Mouse (Mus musculus): Measurements from ENCODE around the gene Apol9a.
A peak's percentile ranks its signal among the peaks of the same experiment; 100 is the strongest.

Gene Apol9a

DNA sequence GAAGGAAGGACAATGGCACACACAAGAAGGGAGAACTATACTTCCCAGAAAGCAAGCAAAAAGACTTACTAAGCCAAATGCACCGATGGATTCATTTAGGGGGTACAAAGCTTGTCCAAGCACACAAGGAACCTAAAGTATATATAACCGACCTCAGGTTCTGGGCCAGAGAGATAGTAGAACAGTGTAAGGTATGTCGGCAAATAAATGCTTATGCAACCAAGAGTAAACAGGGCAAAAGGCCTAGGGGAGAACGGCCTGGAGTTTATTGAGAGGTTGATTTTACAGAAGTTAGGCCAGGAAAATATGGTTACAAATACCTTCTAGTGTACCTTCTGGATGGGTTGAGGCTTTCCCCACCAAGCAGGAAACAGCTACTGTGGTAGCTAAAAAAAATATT, 33.5 kb downstream of the Apol9a start:
- no peak for DNase-seq (ENCODE audit: low read depth, low spot score)

DNA sequence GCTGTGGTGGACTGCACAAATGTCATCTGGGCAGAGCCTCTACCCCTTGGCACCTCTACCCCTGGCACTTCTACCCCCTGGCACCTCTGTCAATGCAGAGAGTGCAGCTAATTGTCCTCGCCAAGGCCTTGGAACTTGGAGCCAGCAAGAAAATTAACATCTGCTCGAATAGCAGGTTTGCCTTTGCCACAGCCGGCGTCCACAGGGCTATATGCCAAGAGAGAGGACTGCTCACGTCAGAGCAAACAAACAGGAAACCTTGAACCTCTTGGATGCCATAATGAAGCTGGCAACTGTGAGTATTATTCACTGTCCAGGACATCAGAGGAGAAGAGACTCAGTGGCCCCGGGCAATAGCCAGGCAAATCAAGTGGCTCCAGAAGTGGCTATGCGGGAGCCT, 34.0 kb downstream of the Apol9a start:
- no peak for DNase-seq (ENCODE audit: low read depth, low spot score)

DNA sequence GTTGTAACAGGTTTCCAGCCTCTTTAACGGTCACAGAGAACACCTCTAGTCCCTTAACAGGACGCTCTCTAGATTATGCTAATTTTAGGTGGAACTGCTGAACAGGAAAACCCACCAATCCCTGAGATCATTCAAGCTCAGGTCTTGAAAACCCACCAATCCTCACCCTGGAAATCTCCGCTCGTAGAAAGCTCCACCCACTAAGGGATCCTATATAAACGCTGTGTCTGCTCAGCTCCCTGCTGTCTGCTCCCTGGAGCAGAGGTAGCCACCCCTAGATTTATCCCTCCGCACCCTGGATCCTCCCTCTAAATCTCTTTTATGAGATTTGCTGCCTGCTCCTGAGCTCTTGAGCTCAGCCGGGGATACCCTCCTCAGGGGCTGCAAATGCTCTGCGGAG, 40.3 kb downstream of the Apol9a start:
- DNase-seq (ENCODE audit: low read depth, low spot score), result no peak

DNA sequence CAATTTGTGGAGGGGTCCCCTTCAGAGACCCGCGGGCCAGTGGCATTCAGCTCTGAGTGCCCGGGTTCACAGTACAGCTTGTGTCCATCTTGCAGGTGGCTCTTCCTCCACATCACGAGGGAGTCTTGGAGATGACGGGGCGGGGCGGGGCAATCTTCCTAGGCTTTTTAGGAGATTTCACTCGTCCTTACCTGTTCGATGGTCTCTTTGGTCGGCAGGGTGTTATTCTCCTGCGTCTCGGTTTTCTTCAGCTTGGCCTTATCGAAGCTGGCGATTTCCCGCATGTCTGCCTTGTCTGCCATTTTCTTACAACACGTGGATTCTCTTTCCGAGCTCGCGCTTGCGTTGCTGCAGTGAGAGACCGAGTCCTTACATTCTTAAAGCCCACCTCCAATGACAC, 41.0 kb downstream of the Apol9a start:
- no peak for DNase-seq (ENCODE audit: low read depth, low spot score)

DNA sequence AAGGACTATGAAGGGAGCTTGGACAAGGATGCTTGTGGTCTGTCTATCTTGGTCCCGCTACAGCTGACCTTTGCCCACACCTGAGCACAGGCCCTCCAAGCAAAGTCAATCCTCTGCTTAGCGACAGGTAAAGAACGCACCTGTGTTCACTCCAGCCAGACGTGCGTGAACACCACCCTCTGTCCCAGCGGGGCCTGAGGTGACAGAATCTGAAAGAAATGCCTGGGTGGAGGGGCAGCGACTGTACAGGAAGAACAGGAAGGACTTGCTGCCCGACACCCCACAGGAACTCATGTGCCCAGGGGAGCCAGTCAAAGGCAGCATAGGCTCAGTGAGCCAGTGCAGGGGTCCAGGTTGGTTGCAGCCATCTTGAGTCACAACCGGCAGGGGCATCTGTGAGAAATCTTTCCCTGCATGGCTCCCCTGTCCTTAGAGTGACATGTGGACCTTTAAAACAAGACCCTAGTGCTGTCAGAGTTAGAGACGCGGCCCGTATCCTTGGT, 42.1 kb downstream of the Apol9a start:
- DNase-seq (ENCODE audit: low read depth, low spot score), result no peak

DNA sequence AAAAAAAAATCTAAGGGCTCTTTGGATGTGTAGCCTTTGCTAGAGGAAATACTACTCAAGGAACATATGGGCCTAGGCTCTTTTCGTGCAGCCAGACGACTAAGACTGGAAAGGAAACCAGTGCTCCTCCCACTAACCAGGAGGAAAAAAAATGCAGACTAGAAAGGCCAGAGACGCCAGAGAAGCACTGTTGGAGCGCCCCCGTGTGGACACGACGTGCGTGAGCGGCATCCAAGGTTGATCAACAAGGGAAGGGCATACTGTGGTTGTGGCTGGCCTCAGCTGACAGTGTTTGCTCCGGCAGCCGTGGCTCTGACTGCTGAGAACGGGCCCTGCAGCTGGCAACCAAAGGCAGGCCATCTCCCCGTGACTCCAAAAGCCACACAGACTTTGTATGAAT, 42.8 kb downstream of the Apol9a start:
- DNase-seq (ENCODE audit: low read depth, low spot score), result peak; percentile 86

DNA sequence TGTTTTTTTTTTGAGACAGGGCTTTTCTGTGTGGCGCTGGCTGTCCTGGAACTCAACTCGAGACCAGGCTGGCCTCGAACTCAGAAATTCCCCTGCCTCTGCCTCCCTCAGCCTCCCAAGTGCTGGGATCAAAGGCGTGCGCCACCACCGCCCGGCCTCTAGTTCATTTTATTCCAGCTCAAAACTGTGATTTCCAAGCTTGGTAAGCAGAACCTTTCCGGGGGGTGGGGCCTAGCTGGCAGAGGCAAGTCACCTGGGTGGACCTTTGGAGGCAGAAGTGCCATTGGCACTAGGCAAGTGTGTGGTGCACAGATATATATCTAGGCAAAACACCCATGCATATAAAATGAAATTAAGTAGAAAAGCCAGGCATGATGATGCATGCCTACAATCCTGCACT, 43.4 kb downstream of the Apol9a start:
- no peak for DNase-seq (ENCODE audit: low read depth, low spot score)

DNA sequence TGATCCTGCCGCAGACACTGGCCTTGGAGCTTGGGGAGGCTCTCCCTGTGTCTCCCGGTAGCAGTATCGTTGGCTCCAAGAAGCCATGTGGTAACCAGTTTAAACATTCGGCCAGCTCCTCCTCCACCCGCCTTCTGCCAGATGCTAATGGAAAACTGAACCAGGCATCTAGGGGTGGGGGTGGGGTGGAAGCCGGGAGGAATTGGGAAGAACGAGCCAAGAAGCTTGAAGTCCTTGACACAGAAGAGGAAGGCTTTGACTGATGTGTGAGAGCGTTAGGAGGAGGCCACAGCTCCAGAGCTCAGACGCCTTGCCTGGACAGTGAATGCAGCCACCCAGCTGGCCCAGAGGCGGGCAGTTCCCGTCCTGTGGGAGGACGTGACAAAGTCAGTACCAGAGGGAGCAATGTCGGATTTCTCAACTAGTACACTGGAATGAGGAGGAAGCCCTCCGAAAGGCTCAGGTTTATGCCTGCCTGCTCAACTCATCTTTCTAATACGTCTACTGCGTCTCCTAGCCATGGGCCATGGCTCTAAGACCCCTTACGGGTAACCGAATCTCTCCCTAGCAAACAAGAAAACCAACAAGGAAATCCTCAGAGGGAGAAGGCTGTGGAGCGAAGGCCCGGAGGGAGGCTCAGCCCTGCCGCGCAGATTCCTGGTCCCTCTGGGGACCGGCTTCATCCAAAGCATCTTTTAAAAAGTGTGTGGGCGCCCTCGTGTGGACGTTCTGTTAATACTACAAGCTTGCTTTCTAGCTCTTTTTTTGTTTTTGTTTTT, 44.0 kb downstream of the Apol9a start:
- DNase-seq (ENCODE audit: low read depth, low spot score), result peak; percentile 87

DNA sequence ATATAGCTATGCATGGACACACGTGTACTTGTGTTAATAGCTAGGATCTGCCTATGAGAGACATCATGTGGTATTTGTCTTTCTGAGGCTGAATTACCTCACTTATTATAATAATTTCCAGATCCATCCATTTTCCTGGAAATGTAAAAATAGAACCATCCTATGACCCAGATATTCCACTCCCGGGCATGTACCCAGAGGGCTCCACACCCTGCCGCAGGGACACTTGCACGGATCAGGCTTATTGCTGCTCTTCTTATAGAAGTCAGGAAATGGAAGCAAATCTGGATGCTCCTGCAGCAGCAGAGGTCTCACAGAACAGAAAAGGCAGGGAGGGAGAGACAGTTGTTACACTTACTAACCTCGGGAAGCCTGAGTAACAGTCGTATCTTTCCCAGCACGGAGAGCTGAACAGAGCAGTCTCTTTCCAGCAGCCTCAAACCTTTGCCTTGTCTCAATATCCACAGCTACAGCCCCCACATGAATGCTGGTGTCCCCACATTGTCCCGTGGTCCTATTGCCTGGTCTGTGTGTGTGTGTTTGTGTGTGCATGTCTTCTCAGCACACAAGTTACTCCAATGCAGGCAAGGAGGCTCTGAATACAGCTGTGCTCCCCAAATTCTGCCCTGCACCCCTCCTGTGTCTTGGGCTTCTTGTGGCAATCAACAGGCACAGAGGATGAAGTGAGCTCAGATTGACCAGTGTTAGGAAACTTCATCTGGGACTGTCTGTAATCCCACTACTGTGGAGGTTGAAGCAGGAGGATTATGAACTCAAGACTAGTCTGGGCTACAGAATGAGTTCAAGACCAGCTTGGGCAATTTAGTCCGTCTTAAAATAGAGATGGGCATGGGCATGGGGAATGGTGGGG, 45.0 kb downstream of the Apol9a start:
- DNase-seq (ENCODE audit: low read depth, low spot score), result no peak

DNA sequence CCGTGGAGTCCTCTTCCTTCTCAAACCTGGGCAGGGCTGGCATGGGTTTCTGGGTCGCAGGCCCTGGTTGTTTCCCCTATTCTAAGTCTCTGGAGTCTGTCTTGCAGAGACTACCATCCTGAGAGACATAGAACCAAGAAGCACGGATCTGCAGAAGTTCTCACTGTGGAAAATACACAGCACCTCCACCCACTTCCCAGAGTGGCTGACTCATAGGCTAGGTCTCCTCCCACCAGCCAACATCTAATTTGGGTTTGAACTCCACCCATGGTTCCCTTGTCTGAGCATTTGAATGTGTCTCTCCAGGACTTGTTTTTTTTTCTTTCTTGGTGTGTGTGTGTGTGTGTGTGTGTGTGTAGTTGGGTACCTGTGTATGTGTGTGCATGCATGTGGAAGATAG, 46.9 kb downstream of the Apol9a start:
- DNase-seq (ENCODE audit: low read depth, low spot score), result no peak

DNA sequence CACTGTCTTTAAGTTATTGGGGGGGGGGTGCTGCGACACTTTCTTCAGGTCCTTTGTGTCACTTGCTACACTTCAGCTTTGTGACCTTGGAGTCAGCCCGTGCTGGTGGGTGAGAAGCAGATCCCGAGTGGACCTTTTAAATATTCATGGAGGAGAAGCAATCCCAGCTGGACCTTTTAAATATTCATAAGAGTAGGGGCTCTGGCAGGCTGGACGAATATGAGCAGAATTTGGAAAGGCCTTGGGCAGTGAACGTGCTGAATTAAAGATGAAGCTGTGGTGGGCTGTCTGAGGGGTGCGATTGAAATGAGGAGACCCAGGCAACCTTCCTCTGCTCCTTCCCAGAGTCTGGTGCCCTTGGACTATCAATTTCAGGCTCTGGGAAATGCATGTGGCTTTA, 47.4 kb downstream of the Apol9a start:
- DNase-seq (ENCODE audit: low read depth, low spot score), result no peak

DNA sequence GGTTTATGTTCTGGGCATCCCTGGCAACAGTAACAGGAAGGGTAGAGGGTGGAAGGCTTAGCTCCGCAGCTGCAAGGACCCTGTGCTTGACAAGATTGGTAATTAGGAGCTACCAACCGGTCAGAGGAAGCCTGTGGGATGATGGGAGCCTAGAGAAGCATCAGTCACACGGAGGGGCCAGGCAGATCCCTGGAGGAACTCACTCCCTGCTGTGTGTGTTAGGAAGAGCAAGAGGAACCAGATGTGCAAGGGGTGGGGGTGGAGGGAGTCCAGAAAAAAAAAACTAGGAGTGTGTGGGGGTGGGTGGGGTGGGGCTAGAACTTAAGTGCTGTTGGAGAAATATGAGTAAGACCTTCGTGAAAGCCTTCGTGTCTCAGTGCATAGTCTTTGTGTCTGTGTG, 48.0 kb downstream of the Apol9a start:
- DNase-seq (ENCODE audit: low read depth, low spot score), result no peak

DNA sequence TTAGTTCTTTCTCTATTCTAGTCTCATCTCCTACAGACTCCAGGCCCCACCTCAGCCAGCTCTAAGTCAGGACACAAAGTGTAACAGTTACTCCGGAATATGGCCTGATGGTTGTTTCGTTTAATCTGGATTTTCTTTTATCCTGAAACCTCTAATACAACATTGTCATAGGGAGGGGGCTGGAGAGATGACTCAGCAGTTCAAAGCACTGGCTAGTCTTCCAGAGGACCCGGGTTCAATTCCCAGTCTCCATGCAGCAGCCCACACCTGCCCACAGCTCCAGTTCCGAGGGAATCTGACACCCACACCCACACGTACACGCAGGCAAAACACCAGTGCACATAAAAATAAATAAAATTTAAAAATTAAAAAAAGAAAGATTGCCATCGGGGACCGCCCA, 51.0 kb downstream of the Apol9a start:
- no peak for DNase-seq (ENCODE audit: low read depth, low spot score)

DNA sequence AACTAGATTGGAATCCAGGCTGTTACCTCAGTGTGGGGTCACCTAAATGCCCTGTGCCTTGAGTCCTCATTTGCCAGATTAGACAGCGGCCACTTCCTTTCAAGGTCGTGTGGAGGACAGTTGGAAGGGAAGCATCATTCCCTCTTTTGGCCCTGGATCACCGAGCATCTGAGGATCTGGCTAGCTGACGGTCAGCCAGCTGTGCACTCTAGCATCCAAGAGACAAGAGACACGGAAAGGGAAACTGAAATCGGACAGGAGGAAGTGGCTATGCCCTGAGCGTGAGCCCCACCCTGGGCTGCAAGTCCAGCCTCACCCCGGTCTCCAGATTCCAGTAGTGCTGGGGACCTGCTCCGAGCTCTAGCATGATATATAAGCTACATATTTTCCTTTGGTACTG, 51.4 kb downstream of the Apol9a start:
- no peak for DNase-seq (ENCODE audit: low read depth, low spot score)

DNA sequence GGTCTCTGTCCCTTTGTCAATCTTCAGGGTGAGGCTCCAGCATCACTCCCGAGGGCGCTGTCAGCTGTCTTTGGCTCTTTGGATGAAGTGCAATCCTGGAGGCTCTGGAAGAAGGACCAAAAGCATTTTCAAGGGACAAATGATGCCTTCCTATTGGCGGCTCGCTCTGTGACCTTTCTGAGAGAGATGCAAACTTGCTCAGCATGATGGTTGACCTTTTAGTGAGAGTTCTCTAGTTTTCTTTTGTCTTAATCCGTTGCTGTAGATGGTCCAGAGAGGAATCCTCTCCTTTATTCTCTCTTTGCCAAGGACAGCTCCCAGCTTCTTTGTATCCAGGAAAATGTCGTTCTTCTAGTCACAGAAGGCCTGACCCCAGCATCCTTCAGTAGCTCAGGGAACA, 51.9 kb downstream of the Apol9a start:
- no peak for DNase-seq (ENCODE audit: low read depth, low spot score)

DNA sequence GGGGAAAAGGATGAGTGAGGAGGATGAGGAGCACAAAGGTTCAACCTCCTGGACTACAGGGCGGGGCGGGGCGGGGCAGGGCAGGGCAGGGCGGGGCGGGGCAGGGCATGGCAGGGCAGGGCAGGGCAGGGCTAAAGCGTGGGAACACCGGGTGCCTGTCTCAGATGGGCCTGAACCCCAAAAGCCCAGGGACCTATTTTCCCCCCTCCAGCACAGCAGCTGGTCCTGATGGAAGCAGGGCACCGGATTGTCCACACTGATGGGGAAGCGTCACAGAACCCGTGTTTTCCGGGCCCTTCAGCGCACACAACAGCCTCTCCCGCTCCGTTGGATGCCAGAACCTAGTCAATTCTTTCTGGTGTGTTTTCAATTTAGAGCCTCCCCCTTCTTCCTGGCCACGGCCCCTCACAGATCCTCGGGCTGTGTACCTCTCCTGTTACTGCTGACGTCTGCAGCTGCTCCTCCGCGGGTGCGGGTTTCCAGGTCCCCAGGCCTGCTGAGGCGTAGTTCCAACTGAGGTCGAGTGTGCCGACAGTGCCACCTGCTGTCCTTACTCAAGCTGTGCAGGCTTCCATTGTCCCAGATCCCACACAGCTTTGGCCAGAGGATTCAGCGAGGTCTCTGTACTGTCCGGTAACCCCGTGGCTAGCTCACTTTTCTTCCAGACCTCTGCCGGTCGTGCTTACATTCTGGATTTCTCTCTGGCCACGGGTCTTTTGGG, 52.5 kb downstream of the Apol9a start:
- peak; percentile 87 for DNase-seq (ENCODE audit: low read depth, low spot score)

DNA sequence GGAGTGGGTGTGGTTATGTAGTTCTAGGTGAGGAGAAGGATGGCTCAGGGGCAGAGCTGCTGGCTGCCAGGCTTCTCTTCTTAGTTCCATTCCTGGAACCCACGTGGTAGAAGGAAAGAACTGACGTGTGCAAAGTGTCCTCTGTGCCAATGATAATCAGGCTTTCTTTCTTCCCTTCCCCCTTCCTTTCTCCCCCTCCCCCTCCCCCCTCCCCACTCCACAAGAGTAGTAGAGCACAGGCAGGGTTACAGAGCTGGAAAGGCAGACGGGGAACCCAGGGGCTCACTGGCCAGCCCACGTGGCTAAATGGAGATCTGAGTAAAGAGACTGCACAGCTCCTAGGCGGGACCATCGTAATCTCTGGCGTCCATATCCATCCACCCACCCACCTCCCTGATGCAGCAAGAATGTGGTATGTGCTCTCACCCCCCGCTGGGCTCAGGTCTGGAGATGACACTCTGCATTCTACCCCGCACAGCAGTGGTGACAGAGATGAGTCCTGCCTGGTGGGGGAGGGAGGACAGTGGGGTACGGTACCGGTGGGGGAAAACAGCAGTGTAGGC, 54.6 kb downstream of the Apol9a start:
- DNase-seq (ENCODE audit: low read depth, low spot score), result no peak

DNA sequence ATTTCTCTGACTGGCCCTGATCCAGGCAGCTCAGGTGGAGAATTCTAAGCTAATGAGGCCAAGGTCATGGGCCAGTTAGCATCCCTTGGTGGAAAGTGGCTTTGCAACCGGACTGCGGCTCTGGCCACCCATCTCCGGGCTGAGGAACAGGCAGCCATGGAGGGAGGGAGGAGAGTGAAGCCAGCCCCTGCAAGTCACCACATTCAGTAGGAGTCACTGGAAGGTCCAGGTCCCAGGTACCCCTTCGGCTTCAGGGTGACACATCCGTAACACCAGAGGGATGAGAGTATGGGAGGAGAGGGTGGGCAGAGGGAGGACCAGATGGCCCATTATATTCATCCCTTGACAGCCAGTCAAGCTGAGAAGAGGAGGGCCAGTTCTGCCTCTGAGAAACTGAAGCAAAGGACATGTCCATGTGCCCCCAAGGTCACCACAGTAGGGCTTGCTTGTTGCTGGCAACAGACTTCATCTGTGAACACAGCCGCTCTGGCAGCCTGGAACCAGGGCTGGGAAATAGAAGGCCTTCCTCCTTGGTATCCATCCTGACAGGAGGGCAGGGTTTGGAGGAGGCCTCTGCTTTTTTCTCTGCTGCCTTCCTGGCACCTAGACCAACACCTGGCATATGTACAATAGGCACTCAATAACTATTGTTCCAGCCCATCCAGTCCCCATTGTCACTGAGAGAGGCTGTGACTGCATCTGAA, 55.9 kb downstream of the Apol9a start:
- no peak for DNase-seq (ENCODE audit: low read depth, low spot score)

DNA sequence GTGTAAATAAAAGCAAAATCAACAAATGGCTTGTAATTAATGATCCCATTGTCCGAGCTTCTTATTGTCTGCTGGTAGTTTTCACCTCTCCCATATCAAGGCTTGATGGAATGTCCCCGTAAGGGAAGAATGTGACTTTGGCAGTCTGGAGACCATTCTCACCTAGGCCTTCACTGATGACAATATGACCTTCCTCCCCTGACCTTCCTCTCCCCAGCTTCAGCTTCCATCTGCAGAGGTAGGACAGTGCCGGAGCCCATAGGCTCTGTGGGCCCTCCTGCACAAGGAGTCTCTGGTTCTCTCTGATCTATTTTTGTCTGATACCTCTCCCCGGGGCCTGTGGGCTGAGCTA, 56.5 kb downstream of the Apol9a start:
- no peak for DNase-seq (ENCODE audit: low read depth, low spot score)

Data from embryo, embryonic 11.5 days (tissue).